Mouse (Mus musculus): ENCODE measurements around the gene Nipal4. TPM values are rescaled to one million over a fixed set of nuclear protein-coding genes. Genes with fewer than 3 reads are reported as not detected.

The Nipal4 gene
- total RNA-seq, 2 experiments from 2014 or later = not detected

- no peak for ATAC-seq (replicated peaks; ENCODE audit: low FRiP score, poor library complexity, severe bottlenecking)
Observed at GRCm38 (mm10) chr11:46172128-46172527, 5.8 kb upstream of the Nipal4 start.

GRCm38 (mm10) chr11:46169908-46170307, 3.6 kb upstream of the Nipal4 start:
- ATAC-seq (replicated peaks; ENCODE audit: low FRiP score, poor library complexity, severe bottlenecking) = no peak

- ATAC-seq (replicated peaks; ENCODE audit: low FRiP score, poor library complexity, severe bottlenecking) = no peak
Observed at GRCm38 (mm10) chr11:46168506-46168905, 2.2 kb upstream of the Nipal4 start.

- ATAC-seq (replicated peaks; ENCODE audit: low FRiP score, poor library complexity, severe bottlenecking) = no peak
Observed at GRCm38 (mm10) chr11:46157462-46157861, 8.8 kb downstream of the Nipal4 start.

GRCm38 (mm10) chr11:46156945-46157344, 9.4 kb downstream of the Nipal4 start:
- no peak for ATAC-seq (replicated peaks; ENCODE audit: low FRiP score, poor library complexity, severe bottlenecking)

GRCm38 (mm10) chr11:46146619-46147018, 19.7 kb downstream of the Nipal4 start:
- ATAC-seq (replicated peaks; ENCODE audit: low FRiP score, poor library complexity, severe bottlenecking) = no peak

- no peak for ATAC-seq (replicated peaks; ENCODE audit: low FRiP score, poor library complexity, severe bottlenecking)
Observed at GRCm38 (mm10) chr11:46145163-46145875, 21.0 kb downstream of the Nipal4 start.

- ATAC-seq (replicated peaks; ENCODE audit: low FRiP score, poor library complexity, severe bottlenecking) = no peak
Observed at GRCm38 (mm10) chr11:46143342-46143741, 23.0 kb downstream of the Nipal4 start.

GRCm38 (mm10) chr11:46134899-46135298, 31.4 kb downstream of the Nipal4 start:
- ATAC-seq (replicated peaks; ENCODE audit: low FRiP score, poor library complexity, severe bottlenecking) = no peak

- ATAC-seq (replicated peaks; ENCODE audit: low FRiP score, poor library complexity, severe bottlenecking) = no peak
Observed at GRCm38 (mm10) chr11:46131022-46131986, 35.0 kb downstream of the Nipal4 start.

- ATAC-seq (replicated peaks; ENCODE audit: low FRiP score, poor library complexity, severe bottlenecking) = peak; percentile 73
Observed at GRCm38 (mm10) chr11:46128548-46128945, 37.8 kb downstream of the Nipal4 start.

- ATAC-seq (replicated peaks; ENCODE audit: low FRiP score, poor library complexity, severe bottlenecking) = no peak
Observed at GRCm38 (mm10) chr11:46127621-46128547, 38.4 kb downstream of the Nipal4 start.

GRCm38 (mm10) chr11:46126827-46127410, 39.4 kb downstream of the Nipal4 start:
- no peak for ATAC-seq (replicated peaks; ENCODE audit: low FRiP score, poor library complexity, severe bottlenecking)

- no peak for ATAC-seq (replicated peaks; ENCODE audit: low FRiP score, poor library complexity, severe bottlenecking)
Observed at GRCm38 (mm10) chr11:46126317-46126716, 40.0 kb downstream of the Nipal4 start.

GRCm38 (mm10) chr11:46125835-46126229, 40.5 kb downstream of the Nipal4 start:
- no peak for ATAC-seq (replicated peaks; ENCODE audit: low FRiP score, poor library complexity, severe bottlenecking)

GRCm38 (mm10) chr11:46125093-46125834, 41.0 kb downstream of the Nipal4 start:
- ATAC-seq (replicated peaks; ENCODE audit: low FRiP score, poor library complexity, severe bottlenecking) = no peak

- no peak for ATAC-seq (replicated peaks; ENCODE audit: low FRiP score, poor library complexity, severe bottlenecking)
Observed at GRCm38 (mm10) chr11:46123328-46123866, 42.9 kb downstream of the Nipal4 start.

- no peak for ATAC-seq (replicated peaks; ENCODE audit: low FRiP score, poor library complexity, severe bottlenecking)
Observed at GRCm38 (mm10) chr11:46122875-46123274, 43.4 kb downstream of the Nipal4 start.

Measured in erythroid progenitor cell, adult 5-6 weeks (primary cell).